Mouse (Mus musculus): Measurements from ENCODE around the gene Hoxb13. TPM values are rescaled to one million over a fixed set of nuclear protein-coding genes. Genes with fewer than 3 reads are reported as not detected.

Hoxb13 gene
- polyA plus RNA-seq (2015; fragmentation: Nextera tagmentation; extraction: Ambion mirVana) = not detected in 2 replicates

DNA sequence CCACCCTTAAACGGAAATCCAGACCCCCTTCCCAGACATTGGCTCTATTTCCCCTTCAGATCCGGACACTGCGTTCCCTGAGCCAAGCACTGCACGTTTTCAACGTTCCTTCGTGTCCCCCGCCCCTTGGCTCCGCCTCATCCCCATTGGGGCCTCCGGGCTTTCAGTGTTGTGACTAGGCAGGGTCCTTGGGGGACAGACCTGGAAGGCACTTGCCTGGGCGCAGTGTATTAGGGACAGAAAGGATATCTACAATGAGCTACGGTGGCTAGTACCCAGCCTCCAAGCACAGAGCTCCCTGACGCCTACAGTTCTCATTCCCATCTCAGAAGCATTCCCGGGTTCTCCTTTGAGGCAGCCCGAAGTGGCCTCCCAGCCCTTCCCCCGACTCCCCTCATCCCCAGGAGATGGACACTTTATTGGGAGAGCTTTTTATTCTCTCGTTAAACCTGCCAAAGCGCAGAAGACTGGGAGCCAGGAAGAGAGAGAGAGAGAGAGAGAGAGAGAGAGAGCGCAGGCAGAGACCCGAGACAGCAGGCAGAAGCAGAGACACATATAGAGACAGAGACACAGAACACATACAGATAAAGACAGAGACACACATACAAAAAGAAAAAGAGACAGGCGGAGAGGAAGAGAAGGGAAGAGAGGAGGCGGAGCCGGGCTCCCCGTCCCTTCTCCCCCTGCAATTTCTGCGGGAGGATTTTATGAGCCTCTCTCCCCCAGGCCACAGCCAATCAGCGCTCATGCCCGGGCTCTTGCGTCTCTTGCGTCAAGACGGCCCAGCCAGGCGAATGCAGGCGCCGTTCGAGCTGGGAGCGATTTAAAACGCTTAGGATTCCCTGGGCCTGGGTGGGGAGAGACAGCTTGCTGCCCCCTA is at the start of gene Hoxb13:
Gene Hoxb13, plus strand, starts transcription at position 796 of the 880 bp plus-strand sequence.
- Histone ChIP-seq H3K9me3 (no peaks in the 10 kb centered on the region), H3K4me1 (0 out of 2 replicates have a peak, but pooled peaks cover 3% of the 10 kb centered on the region), H3K4me2 (replicated peaks) (peak within 1 kb of the TSS; percentile 38), H3K27ac (replicated peaks) (no peak within 1 kb of the TSS), H3K4me3 (peak within 1 kb of the TSS; percentile 32), H3K36me3 (no peaks in the 10 kb centered on the region), H3K27me3 (peaks cover 99% of the 10 kb centered on the region), H3K9ac (replicated peaks) (peak within 1 kb of the TSS; percentile 15; the same call in 1 of the 2 replicates)
- WGBS = 2% methylated on average over 34 of the region's 35 CpGs
- ATAC-seq (replicated peaks) = no peak

DNA sequence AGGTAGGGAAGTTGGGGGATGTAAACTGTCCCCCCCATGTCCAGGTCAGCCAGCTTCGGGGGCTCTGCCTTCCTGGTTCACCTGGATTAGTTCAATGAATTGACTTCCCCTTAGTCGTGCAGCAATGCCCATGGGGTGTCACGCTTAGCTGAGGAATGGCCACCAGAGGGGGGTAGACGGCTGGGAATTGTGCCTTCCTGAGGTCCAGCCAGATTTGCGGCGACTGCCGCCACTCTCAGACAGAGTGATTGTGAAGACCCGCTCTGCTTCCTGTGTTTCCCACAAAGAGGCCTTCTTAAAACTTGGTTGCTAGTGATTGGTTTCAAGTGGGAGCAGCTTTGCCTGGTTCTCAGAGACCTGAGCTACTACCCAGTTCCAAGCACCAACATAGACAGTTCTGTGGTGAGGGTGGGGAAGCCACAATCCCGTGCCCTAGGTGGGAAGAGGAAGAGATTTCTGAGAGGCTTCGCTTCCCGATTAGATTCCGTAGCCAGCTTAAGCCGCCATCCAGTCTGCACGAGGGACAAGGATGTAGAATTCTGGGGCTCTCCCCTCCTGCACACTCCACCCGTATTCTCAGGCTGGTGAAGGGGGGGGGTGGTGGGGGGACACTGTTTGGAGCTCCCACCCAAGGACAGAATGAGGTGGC is 48.4 kb upstream of the Hoxb13 start:
- no peak for ATAC-seq (replicated peaks)
- Histone ChIP-seq H3K36me3 (no peaks in the 10 kb centered on the region), H3K4me1 (no peaks in the 10 kb centered on the region), H3K4me2 (replicated peaks) (0 out of 2 replicates have a peak overlapping the region, but pooled peaks have one; percentile 19), H3K27ac (replicated peaks) (no peak overlapping the region), H3K9ac (replicated peaks) (no peak overlapping the region), H3K9me3 (no peaks in the 10 kb centered on the region), H3K4me3 (no peak overlapping the region), H3K27me3 (peaks cover 31% of the 10 kb centered on the region)
- WGBS = 1% methylated on average over 15 of the region's 15 CpGs

DNA sequence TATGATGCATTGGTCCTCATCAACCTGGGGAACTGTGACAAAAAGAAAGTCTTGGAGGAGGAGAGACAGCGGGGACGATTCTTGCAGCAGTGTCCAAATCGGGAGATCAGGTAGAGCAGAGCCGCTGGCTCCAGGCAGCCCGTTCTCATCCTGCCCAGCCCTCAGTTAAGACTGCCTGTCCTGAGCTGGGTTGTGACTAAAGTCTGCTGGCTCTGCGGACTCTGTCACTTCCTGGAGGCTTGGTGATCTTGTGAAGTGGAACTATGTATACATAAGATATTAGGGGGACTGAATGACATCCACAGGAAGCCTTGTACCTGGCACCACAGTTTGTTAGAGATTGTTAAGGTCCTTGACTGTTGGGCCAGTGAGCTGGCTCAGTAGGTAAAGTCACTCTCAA is 46.6 kb upstream of the Hoxb13 start:
- H3K27ac ChIP-seq (replicated peaks) = no peak overlapping the region
- no peaks in the 10 kb centered on the region for H3K4me1 ChIP-seq
- no peak for ATAC-seq (replicated peaks)
- WGBS = 77% methylated on average over 6 of the region's 6 CpGs
- no peaks in the 10 kb centered on the region for H3K36me3 ChIP-seq
- H3K9ac ChIP-seq (replicated peaks) = no peak overlapping the region
- H3K27me3 ChIP-seq = peaks cover 31% of the 10 kb centered on the region
- no peak overlapping the region for H3K4me3 ChIP-seq
- no peaks in the 10 kb centered on the region for H3K9me3 ChIP-seq
- H3K4me2 ChIP-seq (replicated peaks) = no peak overlapping the region

DNA sequence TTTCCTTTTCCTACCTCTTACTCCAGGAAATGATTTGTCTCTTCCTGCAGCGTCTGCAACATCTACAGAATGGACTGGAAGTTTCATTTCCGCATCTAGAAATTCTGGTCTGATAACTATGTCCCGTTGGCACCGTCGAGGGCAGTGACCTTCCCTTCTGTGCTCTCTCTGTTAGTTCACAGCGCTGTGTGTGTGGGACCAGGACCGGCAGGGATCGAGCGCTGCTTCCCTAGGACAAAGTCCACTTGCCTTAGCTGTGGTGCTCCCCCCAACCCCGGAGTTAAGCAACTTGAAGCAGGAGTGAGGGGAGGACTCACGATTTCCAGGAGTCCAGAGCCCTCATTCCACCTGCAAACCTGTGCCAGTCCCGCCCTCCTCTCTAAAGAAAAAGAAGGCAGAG is 29.3 kb upstream of the Hoxb13 start:
- Histone ChIP-seq H3K27me3 (peaks cover 75% of the 10 kb centered on the region), H3K36me3 (no peaks in the 10 kb centered on the region), H3K4me1 (no peaks in the 10 kb centered on the region), H3K4me2 (replicated peaks) (no peak overlapping the region), H3K27ac (replicated peaks) (no peak overlapping the region), H3K4me3 (no peak overlapping the region), H3K9me3 (no peaks in the 10 kb centered on the region), H3K9ac (replicated peaks) (no peak overlapping the region)
- ATAC-seq (replicated peaks) = no peak
- 63% methylated on average over 12 of the region's 12 CpGs for WGBS

DNA sequence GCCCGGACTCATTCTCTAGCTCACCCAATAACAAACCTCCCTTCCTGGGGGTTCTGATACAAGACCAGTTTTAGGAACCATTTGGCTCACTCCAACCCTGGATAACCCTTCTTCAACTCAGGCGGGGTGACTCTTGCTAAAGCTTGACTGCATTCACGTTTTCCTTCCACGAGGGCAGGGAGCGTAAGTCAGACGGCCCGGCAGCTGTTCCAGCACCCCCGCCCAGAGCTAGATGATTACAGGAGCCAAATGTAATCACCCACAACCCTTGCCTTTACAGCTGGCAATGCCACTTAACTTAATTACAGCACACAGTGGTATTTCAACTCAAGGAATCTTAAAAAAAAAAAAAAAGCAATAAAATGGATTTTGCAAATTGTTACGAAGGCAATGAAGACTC is 26.0 kb upstream of the Hoxb13 start:
- 34% methylated on average over 9 of the region's 9 CpGs for WGBS
- H3K4me3 ChIP-seq = no peak overlapping the region
- peaks cover 98% of the 10 kb centered on the region for H3K27me3 ChIP-seq
- no peak overlapping the region for H3K27ac ChIP-seq (replicated peaks)
- H3K9ac ChIP-seq (replicated peaks) = no peak overlapping the region
- H3K4me2 ChIP-seq (replicated peaks) = no peak overlapping the region
- ATAC-seq (replicated peaks) = no peak
- H3K36me3 ChIP-seq = no peaks in the 10 kb centered on the region
- no peaks in the 10 kb centered on the region for H3K4me1 ChIP-seq
- no peaks in the 10 kb centered on the region for H3K9me3 ChIP-seq

- H3K27ac ChIP-seq (replicated peaks) = no peak overlapping the region
- H3K4me3 ChIP-seq = no peak overlapping the region
- no peaks in the 10 kb centered on the region for H3K36me3 ChIP-seq
- no peak overlapping the region for H3K4me2 ChIP-seq (replicated peaks)
- H3K9ac ChIP-seq (replicated peaks) = no peak overlapping the region
- ATAC-seq (replicated peaks) = no peak
- H3K4me1 ChIP-seq = no peaks in the 10 kb centered on the region
- peaks cover 99% of the 10 kb centered on the region for H3K27me3 ChIP-seq
- H3K9me3 ChIP-seq = no peaks in the 10 kb centered on the region
- 12% methylated on average over 7 of the region's 7 CpGs for WGBS
Measured at GRCm38 (mm10) chr11:96169016-96169415, 25.1 kb upstream of the Hoxb13 start.

- 1% methylated on average over 20 of the region's 20 CpGs for WGBS
- no peak for ATAC-seq (replicated peaks)
- no peak overlapping the region for H3K9ac ChIP-seq (replicated peaks)
Measured at GRCm38 (mm10) chr11:96170711-96171379, 23.3 kb upstream of the Hoxb13 start.

GRCm38 (mm10) chr11:96171601-96172000 is 22.5 kb upstream of the Hoxb13 start:
- Histone ChIP-seq H3K27me3 (peaks cover 98% of the 10 kb centered on the region), H3K4me3 (no peak overlapping the region), H3K36me3 (no peaks in the 10 kb centered on the region), H3K4me1 (no peaks in the 10 kb centered on the region), H3K9me3 (no peaks in the 10 kb centered on the region), H3K9ac (replicated peaks) (no peak overlapping the region), H3K27ac (replicated peaks) (no peak overlapping the region), H3K4me2 (replicated peaks) (no peak overlapping the region)
- WGBS = 3% methylated on average over 3 of the region's 3 CpGs
- ATAC-seq (replicated peaks) = no peak

More at GRCm38 (mm10) chr11:96170711-96171379, 23.3 kb upstream of the Hoxb13 start:
- Histone ChIP-seq H3K4me1 (no peaks in the 10 kb centered on the region), H3K4me2 (replicated peaks) (no peak overlapping the region), H3K27me3 (peaks cover 98% of the 10 kb centered on the region), H3K27ac (replicated peaks) (no peak overlapping the region), H3K36me3 (no peaks in the 10 kb centered on the region), H3K9me3 (no peaks in the 10 kb centered on the region), H3K4me3 (no peak overlapping the region)

- no peaks in the 10 kb centered on the region for H3K9me3 ChIP-seq
- H3K36me3 ChIP-seq = no peaks in the 10 kb centered on the region
- no peak overlapping the region for H3K4me2 ChIP-seq (replicated peaks)
- H3K27ac ChIP-seq (replicated peaks) = no peak overlapping the region
- H3K4me3 ChIP-seq = no peak overlapping the region
- under 1% methylated on average over 25 of the region's 25 CpGs for WGBS
- ATAC-seq (replicated peaks) = no peak
- H3K27me3 ChIP-seq = peaks cover 97% of the 10 kb centered on the region
- H3K9ac ChIP-seq (replicated peaks) = no peak overlapping the region
- no peaks in the 10 kb centered on the region for H3K4me1 ChIP-seq
Measured at GRCm38 (mm10) chr11:96172511-96173287, 21.4 kb upstream of the Hoxb13 start.

- Histone ChIP-seq H3K4me1 (no peaks in the 10 kb centered on the region), H3K9me3 (no peaks in the 10 kb centered on the region), H3K36me3 (no peaks in the 10 kb centered on the region), H3K27me3 (peaks cover 97% of the 10 kb centered on the region), H3K4me2 (replicated peaks) (no peak overlapping the region), H3K9ac (replicated peaks) (no peak overlapping the region), H3K27ac (replicated peaks) (no peak overlapping the region), H3K4me3 (no peak overlapping the region)
- WGBS = under 1% methylated on average over 16 of the region's 16 CpGs
- no peak for ATAC-seq (replicated peaks)
Measured at GRCm38 (mm10) chr11:96173288-96173840, 20.8 kb upstream of the Hoxb13 start.

GRCm38 (mm10) chr11:96174881-96175280 is 19.2 kb upstream of the Hoxb13 start:
- H3K27me3 ChIP-seq = peaks cover 97% of the 10 kb centered on the region
- ATAC-seq (replicated peaks) = no peak
- H3K9ac ChIP-seq (replicated peaks) = no peak overlapping the region
- H3K4me2 ChIP-seq (replicated peaks) = no peak overlapping the region
- H3K36me3 ChIP-seq = no peaks in the 10 kb centered on the region
- H3K9me3 ChIP-seq = no peaks in the 10 kb centered on the region
- no peak overlapping the region for H3K27ac ChIP-seq (replicated peaks)
- no peak overlapping the region for H3K4me3 ChIP-seq
- no peaks in the 10 kb centered on the region for H3K4me1 ChIP-seq
- 0% methylated on average over 6 of the region's 6 CpGs for WGBS
